Mouse (Mus musculus): ENCODE measurements around the gene Dapk1.

GRCm38 (mm10) chr13:60665402-60665801 lies 63.7 kb downstream of the Dapk1 start:
- no peak for TF ChIP-seq CTCF (IDR thresholded peaks at IDR 0.05; ENCODE audit: low read depth)
- TF ChIP-seq EP300 (IDR thresholded peaks at IDR 0.05; ENCODE audit: low read depth), result no peak
